Mouse (Mus musculus) forebrain, embryonic 13.5 days (tissue): ENCODE results near the gene Has1. TPM values are rescaled to one million over a fixed set of nuclear protein-coding genes. Genes with fewer than 3 reads are reported as not detected.
"Not testable (repeated sequence)": the region's sequence is repeated elsewhere in the genome, so short reads cannot be mapped to it uniquely, and the experiment has no call there.

ENCODE experiments used
- ATAC-seq: fragments of 200-750 bp; cut with Nextera tagmentation; 2 replicates; pipeline ENCODE4 v1.8.0; 2017
- H3K27ac ChIP-seq: fragments of 300-500 bp; sonication (generic); 2 replicates; pipeline ENCODE4 v1.5.1; 2015; ENCODE audit warnings: inconsistent platforms, mild to moderate bottlenecking, moderate library complexity
- H3K27me3 ChIP-seq: fragments of 300-500 bp; sonication (generic); 2 replicates; pipeline ENCODE4 v1.6.1; 2015; ENCODE audit warnings: mild to moderate bottlenecking, inconsistent platforms
- H3K36me3 ChIP-seq: fragments of 300-500 bp; sonication (generic); 2 replicates; pipeline ENCODE4 v1.6.1; 2015; ENCODE audit warnings: mild to moderate bottlenecking, inconsistent platforms; ENCODE audit not compliant: poor library complexity, severe bottlenecking
- H3K4me1 ChIP-seq: fragments of 300-500 bp; sonication (generic); 2 replicates; pipeline ENCODE4 v1.6.1; 2015; ENCODE audit warnings: inconsistent platforms
- H3K4me2 ChIP-seq: fragments of 300-500 bp; sonication (generic); 2 replicates; pipeline ENCODE4 v1.6.1; 2015; ENCODE audit warnings: inconsistent platforms, mild to moderate bottlenecking, moderate library complexity
- H3K4me3 ChIP-seq: fragments of 300-500 bp; sonication (generic); 2 replicates; pipeline ENCODE4 v1.5.1; 2015; ENCODE audit warnings: mild to moderate bottlenecking, inconsistent platforms
- H3K9ac ChIP-seq: fragments of 300-500 bp; sonication (generic); 2 replicates; pipeline ENCODE4 v1.6.1; 2015; ENCODE audit warnings: mild to moderate bottlenecking, inconsistent platforms
- H3K9me3 ChIP-seq: fragments of 300-500 bp; sonication (generic); replicated peaks from 2 replicates; pipeline ENCODE4 v1.6.1; 2016; ENCODE audit warnings: inconsistent platforms
- WGBS: fragments of 180-500 bp; shearing (Covaris S2); methylation state at CpG from one replicate; pipeline ENCODE4 v1.1.7; 2015; 5-methylcytosine and 5-hydroxymethylcytosine counted together
- polyA plus RNA-seq: library from polyadenylated mRNA; unstranded; fragments of >200 nt; fragmentation: Nextera tagmentation; extraction: Ambion mirVana; gene quantifications from 2 replicates; pipeline ENCODE4 v1.2.1, GENCODE M21; 2015

Has1 gene
- polyA plus RNA-seq, 1 experiment from 2014 or later, result 0.65 TPM

DNA sequence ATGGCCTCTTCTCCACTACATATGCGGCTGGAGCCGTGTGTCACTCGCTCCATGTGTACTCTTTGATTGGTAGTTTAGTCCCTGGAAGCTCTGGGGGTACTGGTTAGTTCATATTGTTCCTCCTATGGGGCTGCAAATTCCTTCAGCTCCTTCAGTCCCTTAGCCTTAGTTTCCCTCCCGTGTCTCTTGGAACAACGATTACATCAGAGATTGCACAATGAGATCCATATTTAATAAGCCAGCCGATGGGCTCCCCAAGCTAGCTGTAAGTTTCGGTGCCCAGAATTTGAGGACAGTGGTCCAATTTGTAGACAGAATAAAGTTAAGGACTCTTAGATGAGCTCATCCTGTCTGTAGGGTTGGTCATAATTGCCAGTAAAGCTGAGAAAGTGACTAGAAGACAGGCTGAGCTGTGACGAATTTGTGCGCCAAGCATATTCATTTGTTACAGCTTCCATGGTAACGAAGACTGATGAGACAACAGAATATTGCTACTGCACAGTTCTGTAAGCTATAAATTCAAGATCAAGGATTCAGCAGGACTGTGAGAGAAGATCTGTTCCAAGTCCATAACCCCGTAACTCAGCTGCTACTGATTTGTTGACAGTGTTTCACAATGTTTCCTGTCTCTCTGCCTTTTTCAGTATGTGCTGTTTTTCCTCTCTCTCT, 11.9 kb upstream of the Has1 start:
- Histone ChIP-seq H3K4me2 (no peak overlapping the region), H3K4me1 (no peaks in the 10 kb centered on the region), H3K9ac (no peak overlapping the region), H3K27ac (no peak overlapping the region), H3K27me3 (no peaks in the 10 kb centered on the region), H3K36me3 (peaks cover 14% of the 10 kb centered on the region; the same call in 1 of the 2 replicates), H3K9me3 (no peaks in the 10 kb centered on the region), H3K4me3 (no peak overlapping the region)
- ATAC-seq, result no peak
- WGBS, result 90% methylated on average over 11 of the region's 11 CpGs

DNA sequence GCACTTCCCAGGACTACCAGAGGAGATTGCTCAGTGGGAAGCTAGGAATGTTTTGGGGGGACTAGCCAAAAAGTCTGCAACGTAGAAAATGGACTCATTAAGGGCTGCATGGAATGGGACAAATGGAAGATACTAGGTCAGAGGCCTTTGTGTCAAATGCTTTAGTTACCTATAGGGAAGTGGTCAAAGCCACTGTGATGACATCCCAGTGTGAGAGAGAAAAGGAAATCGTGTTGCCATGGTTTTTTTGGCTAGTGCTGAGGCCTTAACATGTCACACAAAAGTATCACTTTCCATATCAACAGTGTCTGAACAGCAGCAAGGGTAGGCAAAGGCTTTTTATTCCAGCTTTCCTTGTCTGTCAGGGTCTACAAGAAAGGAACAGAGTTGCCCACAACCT, 10.2 kb upstream of the Has1 start:
- Histone ChIP-seq H3K4me2 (no peak overlapping the region), H3K4me1 (no peaks in the 10 kb centered on the region), H3K27ac (no peak overlapping the region), H3K27me3 (no peaks in the 10 kb centered on the region), H3K9me3 (no peaks in the 10 kb centered on the region), H3K9ac (no peak overlapping the region), H3K36me3 (peaks cover 14% of the 10 kb centered on the region; the same call in 1 of the 2 replicates), H3K4me3 (no peak overlapping the region)
- no peak for ATAC-seq
- 68% methylated on average over 2 of the region's 2 CpGs for WGBS

DNA sequence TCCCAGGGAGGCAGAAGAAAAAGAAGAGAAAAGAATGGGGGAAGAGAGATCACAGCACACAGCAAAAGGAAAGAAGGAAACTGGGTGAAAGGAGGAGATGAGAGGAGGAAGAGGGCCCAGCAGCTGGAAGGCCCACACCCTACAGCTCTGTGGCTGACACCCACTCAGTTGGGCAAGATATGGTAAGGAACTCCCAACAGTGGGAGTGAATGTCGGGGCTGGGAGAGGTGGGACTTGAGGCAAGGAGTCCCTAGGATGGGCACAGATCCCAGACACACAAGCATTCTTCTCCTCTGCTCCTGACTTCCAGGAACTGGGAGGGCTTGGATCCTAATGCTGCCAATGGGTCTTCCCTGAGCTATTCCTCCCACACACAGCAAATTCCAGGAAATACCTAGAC, 7.4 kb upstream of the Has1 start:
- Histone ChIP-seq H3K27ac (no peak overlapping the region), H3K9me3 (no peaks in the 10 kb centered on the region), H3K4me3 (no peak overlapping the region), H3K27me3 (no peaks in the 10 kb centered on the region), H3K4me1 (no peaks in the 10 kb centered on the region), H3K36me3 (peaks cover 14% of the 10 kb centered on the region; the same call in 1 of the 2 replicates), H3K9ac (no peak overlapping the region), H3K4me2 (no peak overlapping the region)
- no peak for ATAC-seq
- 52% methylated on average over 1 of the region's 1 CpGs for WGBS

DNA sequence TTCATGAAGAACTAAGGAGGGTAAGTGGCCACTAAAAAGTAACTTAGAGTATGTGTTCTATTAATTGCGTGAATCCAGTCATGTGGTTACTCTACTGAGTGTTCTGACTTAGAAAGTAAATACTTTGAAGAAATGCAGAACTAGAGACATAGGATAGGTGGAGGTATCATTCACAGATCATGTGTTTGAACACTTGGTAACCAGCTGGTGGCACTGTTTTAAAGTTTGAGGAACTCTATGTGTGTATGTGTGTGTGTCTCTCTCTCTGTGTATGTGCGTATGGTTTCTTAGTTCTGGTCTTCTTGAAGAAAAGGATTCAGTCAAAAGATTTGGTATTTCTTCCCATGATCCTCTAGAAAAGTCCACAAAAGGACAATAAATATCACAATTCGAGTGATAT, 5.1 kb upstream of the Has1 start:
- H3K4me1 ChIP-seq, result no peaks in the 10 kb centered on the region
- H3K36me3 ChIP-seq, result 0 out of 2 replicates have a peak, but pooled peaks cover 10% of the 10 kb centered on the region
- H3K27ac ChIP-seq, result no peak overlapping the region
- 93% methylated on average over 3 of the region's 3 CpGs for WGBS
- no peak for ATAC-seq
- H3K27me3 ChIP-seq, result no peaks in the 10 kb centered on the region
- H3K4me2 ChIP-seq, result no peak overlapping the region
- no peaks in the 10 kb centered on the region for H3K9me3 ChIP-seq
- no peak overlapping the region for H3K4me3 ChIP-seq
- H3K9ac ChIP-seq, result no peak overlapping the region

DNA sequence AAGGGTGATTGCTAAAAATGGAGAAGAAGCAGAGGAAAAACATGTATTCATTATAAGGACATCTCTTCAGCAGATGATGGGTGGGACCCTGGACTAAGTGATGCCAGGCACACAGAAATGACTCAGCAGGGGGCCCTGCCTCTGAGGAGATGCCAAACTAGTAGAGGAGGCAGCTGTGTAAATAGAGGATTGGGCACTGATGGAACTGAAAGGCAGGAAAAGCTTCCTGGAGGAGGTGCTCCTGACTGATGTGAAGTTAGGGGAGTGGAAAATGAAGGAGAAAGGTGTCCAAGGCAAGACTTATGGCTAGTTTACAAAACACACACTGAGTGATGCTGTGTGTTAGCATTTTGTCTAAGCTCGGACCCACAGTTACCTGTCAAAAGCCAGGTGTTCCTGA, 2.4 kb upstream of the Has1 start:
- Histone ChIP-seq H3K4me1 (no peaks in the 10 kb centered on the region), H3K27me3 (no peaks in the 10 kb centered on the region), H3K27ac (no peak overlapping the region), H3K36me3 (0 out of 2 replicates have a peak, but pooled peaks cover 2% of the 10 kb centered on the region), H3K9ac (no peak overlapping the region), H3K4me2 (no peak overlapping the region), H3K9me3 (no peaks in the 10 kb centered on the region), H3K4me3 (no peak overlapping the region)
- 83% methylated on average over 1 of the region's 1 CpGs for WGBS
- no peak for ATAC-seq

DNA sequence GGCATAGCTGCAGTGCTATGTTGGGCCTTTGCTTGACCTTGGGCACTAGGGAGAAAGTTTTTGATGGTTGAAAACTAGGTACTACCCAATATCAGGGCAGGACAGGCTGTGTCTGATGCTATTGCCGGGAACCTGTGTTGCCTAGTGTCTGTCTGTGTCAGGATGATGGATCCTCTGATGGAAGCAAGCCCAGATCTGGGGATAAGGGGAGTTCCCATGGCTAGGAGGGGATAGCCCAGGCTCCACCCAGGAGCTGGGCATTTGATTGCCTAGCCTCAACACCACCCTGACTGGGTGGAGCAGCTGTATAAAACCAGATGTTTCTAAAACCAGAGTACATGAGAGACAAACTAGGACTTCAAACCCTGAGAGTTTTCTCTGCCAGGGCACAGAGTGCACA, 1.6 kb upstream of the Has1 start:
- Histone ChIP-seq H3K27me3 (no peaks in the 10 kb centered on the region), H3K4me1 (no peaks in the 10 kb centered on the region), H3K9ac (no peak overlapping the region), H3K4me2 (no peak overlapping the region), H3K4me3 (no peak overlapping the region), H3K36me3 (no peaks in the 10 kb centered on the region), H3K9me3 (no peaks in the 10 kb centered on the region), H3K27ac (no peak overlapping the region)
- WGBS, result 84% methylated on average over 1 of the region's 1 CpGs
- no peak for ATAC-seq

DNA sequence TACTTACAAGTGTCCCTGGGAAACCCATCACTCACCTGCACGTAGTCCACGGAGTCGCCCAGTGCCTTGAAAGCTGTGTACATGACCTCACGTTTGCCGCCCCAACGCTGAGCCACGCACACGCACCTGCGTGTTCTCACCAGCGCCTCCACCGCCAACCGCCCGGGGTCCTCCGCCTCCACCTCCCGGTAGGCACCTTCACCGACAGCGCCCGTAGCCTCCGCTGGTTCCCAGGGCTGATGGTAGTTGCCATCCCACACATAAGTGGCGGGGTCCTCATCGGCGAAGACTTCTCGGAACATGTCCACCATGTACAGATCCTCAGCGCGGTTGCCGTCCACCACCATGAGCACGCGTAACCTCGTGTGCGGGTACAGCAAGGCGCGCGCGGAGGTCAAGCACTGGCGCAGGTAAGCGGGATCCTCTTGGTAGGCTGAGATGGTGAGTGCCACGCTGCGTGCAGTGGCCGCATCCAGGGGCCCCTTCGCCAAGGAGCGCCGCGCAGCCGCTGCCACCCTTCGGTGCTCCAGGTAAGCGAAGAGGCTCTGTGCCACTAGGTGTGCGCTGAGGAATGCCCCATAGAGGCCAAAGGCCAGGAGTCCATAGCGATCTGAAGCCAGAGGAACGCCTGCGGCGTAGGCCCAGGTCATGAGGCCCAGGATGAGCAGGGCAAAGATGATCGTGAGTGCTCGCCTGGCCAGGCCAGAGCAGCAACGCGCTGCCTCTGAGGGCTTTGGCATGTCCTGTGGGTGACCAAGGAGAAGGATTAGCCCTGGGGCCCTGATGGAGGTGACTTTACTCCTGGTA, 4.9 kb downstream of the Has1 start:
- ATAC-seq, result peak; percentile 41
- Histone ChIP-seq H3K9me3 (no peaks in the 10 kb centered on the region), H3K4me3 (no peak overlapping the region), H3K27me3 (peaks cover 7% of the 10 kb centered on the region; the same call in 1 of the 2 replicates), H3K4me1 (peaks cover 5% of the 10 kb centered on the region; the same call in 1 of the 2 replicates), H3K27ac (no peak overlapping the region), H3K36me3 (no peaks in the 10 kb centered on the region), H3K9ac (no peak overlapping the region), H3K4me2 (peak overlapping the region; percentile 39)
- 19% methylated on average over 55 of the region's 55 CpGs for WGBS

DNA sequence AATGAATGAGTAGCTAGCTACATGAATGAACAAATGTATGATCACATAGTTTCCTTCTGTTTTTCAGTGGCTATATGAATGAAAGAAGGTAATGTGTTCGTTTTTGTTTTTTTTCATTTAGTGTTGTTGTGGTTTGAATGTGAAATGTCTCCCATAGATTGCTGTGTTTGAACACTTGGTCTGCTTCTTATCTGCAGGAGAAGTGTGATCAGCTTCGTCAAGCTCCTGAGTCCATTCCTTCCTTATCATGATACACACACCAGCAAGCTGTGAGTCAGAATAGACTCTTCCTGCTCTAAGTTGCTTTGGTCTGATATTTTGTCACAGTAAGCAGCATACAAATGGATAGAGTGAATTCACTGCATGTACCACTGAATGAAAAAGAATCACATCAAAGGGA, 6.0 kb downstream of the Has1 start:
- Histone ChIP-seq H3K9me3 (no peaks in the 10 kb centered on the region), H3K27me3 (peaks cover 7% of the 10 kb centered on the region; the same call in 1 of the 2 replicates), H3K27ac (no peak overlapping the region), H3K4me2 (no peak overlapping the region), H3K36me3 (no peaks in the 10 kb centered on the region), H3K4me1 (peaks cover 5% of the 10 kb centered on the region; the same call in 1 of the 2 replicates), H3K9ac (no peak overlapping the region), H3K4me3 (no peak overlapping the region)
- WGBS, result 84% methylated on average over 2 of the region's 2 CpGs
- ATAC-seq, result no peak

DNA sequence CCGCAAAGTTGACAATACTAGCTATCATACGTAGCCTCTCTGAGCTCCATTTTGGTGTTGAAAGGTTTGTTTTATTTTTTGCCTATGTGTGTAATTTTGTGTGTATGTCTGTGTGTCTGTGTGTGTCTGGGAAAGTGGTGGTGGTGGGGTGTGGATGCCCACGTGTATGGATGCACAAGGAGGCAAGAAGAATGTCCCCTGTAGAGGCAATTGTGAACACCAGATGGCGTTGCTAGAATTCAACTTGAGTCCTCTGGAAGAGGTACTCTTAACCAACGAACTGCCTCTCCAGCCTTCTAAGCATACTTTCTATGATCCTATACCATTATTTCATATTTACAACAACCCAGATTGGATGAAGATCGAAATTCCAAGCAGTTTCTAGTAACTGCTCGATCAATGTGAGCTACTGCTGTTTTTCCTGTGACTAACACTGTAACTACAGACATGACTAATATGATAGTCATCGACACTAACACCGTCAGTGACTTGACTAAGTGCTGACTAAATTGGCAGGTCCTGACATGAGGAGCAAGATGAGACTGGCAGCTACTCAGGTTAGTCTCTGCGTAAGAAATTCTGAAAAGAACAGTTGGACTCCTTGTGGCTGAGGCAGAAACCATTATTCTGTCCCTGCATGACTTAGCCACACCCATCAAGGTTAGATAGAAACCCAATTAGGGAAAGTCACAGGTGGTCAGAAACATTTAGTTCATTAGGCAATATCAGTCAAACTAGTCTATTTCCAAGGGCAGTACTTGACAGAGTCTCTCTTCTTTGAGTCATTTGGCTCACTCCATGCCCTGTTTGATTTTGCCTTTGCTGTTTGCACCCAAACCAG, 9.6 kb downstream of the Has1 start:
- H3K4me3 ChIP-seq, result no peak overlapping the region
- peaks cover 15% of the 10 kb centered on the region for H3K36me3 ChIP-seq
- no peak for ATAC-seq
- H3K4me2 ChIP-seq, result no peak overlapping the region
- 71% methylated on average over 10 of the region's 10 CpGs for WGBS
- peaks cover 7% of the 10 kb centered on the region; the same call in 1 of the 2 replicates for H3K27me3 ChIP-seq
- no peak overlapping the region for H3K27ac ChIP-seq
- H3K9me3 ChIP-seq, result no peaks in the 10 kb centered on the region
- no peak overlapping the region for H3K9ac ChIP-seq
- peaks cover 5% of the 10 kb centered on the region; the same call in 1 of the 2 replicates for H3K4me1 ChIP-seq

DNA sequence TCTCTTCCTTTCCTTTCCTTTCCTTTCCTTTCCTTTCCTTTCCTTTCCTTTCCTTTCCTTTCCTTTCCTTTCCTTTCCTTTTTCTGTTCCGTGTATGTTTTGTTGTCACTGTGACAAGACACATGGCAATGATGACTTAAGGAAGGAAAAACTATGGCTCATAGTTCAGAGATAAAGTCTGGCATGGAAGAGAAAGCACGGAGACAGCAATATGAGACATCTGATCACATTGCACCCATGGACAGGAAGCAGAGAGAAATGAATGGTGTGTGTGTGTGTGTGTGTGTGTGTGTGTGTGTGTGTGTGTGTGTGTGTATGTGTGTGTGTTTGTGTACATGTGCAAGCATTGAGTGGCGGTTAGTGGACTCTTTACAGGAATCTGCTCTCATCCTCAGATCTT, 10.4 kb downstream of the Has1 start:
- peaks cover 23% of the 10 kb centered on the region for H3K36me3 ChIP-seq
- not testable (repeated sequence) for H3K27me3 ChIP-seq, H3K9me3 ChIP-seq, H3K4me3 ChIP-seq, H3K27ac ChIP-seq, ATAC-seq, H3K9ac ChIP-seq, H3K4me1 ChIP-seq, H3K4me2 ChIP-seq
- WGBS, result 89% methylated on average over 3 of the region's 3 CpGs

DNA sequence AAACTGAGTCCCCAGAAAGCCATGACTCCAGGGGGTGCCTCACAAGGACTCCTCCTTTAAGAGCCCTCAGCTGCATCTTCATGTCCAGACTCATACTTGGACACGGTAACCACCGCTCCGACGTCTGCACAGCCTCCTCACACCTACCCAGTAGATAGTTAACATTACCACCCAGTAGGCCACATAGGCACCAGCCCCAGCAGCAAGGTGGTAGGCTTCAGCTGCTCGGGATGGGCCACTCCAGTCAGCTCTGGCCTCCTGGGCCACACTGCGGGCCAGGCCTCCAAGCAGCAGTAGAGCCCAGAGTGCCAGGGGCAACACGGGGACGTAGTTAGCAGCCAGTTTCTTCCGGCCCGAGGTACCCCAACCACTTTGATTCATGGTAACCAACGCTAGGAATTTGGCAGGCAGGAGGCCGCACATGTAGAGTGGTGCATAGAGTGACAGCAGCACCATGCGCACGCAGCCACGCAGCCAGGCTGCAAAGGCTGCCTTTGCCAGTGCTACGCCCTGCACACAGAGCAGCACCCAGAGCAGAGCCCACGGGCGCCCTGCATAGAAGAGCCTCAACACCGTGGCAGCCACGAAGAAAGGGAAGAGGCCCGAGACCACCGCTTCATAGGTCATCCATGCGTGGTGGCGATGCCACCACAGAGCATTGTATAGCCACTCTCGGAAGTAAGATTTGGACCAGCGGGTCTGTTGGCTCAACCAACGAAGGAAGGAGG, 11.3 kb downstream of the Has1 start:
- no peaks in the 10 kb centered on the region for H3K9me3 ChIP-seq
- H3K27me3 ChIP-seq, result no peaks in the 10 kb centered on the region
- no peak overlapping the region for H3K27ac ChIP-seq
- 76% methylated on average over 27 of the region's 27 CpGs for WGBS
- ATAC-seq, result peak; percentile 50
- no peak overlapping the region for H3K4me2 ChIP-seq
- H3K4me3 ChIP-seq, result no peak overlapping the region
- peaks cover 4% of the 10 kb centered on the region for H3K4me1 ChIP-seq
- H3K36me3 ChIP-seq, result peaks cover 27% of the 10 kb centered on the region
- H3K9ac ChIP-seq, result no peak overlapping the region
